Mouse (Mus musculus): ENCODE data around the gene Ntrk1. TPM values are rescaled to one million over a fixed set of nuclear protein-coding genes. Genes with fewer than 3 reads are reported as not detected.
A peak's percentile ranks its signal among the peaks of the same experiment; 100 is the strongest.

The Ntrk1 gene
- total RNA-seq, 2 experiments from 2014 or later: 0.35 to 0.95 TPM

DNA sequence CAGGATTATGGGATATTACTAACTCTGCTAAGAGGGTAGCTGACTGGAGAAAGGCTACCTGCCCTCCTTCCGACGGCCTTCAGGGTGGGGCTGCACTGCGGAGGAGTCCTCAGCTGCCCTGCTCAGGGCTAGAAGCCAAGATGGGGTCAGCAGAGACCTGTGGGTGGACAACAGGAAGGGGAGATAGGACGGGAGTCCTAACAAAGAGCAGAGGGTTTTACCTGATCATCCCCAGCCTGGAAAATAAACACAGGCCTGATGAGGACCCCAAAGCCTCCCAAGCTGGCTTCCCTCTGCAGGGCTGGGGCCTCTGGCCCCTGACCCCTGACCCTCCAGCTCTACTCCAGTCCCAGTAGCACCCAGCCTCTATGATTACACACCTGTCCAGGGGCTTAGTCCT lies 31.8 kb downstream of the Ntrk1 start:
- intact Hi-C loops (cut with DNase I): no loop called here
- DNase-seq (ENCODE audit: low spot score in 2 of 2): no peak

DNA sequence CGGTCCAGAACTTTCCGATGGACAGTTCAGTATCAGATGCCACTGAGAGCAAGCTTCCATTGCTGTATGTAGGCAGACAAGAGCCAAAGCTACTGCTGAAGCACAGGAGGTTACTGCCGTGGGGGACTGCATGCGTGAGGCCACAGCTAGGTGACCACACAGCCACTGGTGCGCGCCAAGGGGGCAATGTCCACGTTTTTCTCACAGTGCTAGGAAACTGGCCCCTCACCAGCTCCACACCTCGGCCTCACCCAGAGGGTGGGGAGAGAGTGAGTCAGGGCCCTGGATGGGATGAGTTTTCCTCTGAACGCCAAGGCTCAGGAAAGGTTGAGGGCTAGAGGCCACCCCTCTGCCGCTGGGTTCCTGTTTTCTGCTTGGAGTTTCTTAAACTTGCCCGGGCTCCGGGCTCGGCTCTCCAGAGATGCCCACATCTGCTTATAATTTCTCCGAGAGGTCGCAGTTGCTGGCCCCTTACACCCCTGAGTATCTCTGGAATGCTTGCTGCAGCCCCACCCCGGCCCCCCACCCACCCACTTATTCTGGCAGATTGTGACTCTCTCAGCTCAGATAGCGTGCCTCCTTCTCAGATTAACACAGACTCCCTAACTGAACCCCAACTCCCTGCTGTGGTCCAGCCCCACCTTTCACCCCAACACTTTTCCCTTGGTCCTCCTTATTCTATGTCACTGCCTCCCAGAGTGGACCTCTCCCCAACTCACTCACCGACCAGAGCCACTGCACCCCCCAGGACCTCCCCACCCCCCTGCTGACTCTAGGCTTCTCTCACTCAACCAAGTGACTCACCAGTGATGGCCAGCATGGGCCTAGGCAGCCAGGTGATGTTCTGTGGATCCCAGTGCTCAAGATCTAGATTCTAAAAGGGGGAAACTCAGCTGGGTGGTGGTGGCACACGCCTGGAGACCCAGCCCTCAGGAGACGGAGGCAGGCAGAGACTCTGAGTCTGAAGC lies 33.3 kb downstream of the Ntrk1 start:
- intact Hi-C loops (cut with DNase I): no loop called here
- DNase-seq (ENCODE audit: low spot score in 2 of 2): no peak

DNA sequence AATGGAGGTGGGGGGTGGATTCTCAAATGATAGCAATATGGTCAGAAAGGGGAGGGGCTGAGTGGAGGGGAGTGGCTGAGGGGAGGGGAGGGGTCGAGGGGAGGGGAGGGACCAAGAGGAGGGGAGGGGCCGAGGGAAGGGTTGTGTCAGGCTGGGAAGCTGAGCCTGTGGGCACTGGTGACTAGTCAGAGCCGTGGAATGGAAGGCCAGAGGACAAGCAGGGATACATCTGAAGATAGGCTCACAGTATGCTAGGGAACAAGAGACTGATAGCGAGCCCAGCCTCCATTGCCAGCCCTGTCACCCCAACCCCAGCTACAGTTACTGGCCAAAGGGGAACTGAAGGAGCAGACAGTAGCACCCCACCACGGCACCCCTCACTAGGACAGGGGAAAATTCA lies 36.3 kb downstream of the Ntrk1 start:
- intact Hi-C loops (cut with DNase I): no loop called here

DNA sequence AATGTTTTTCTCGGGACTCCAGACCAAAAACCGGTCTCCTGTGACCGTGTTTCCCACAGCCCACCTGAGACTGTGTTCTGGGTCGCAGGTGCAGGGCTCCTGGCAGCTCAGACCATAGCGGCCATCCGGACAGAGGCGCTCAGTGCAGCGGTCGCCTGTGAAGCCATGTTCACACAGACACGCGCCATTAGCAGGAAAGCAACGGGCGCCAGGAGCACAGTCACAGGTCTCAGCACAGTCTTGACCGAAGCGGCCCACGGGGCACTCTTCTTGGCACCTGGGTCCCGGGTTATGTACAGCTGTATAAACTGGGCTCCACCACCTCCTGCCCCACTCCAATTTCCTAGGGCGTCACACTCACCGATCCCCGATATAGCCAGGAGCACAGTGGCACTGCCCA lies 38.5 kb downstream of the Ntrk1 start:
- intact Hi-C loops (cut with DNase I): no loop called here
- no peak for DNase-seq (ENCODE audit: low spot score in 2 of 2)

More for the DNA sequence above, 36.3 kb downstream of the Ntrk1 start:
- no peak for DNase-seq (ENCODE audit: low spot score in 2 of 2)

DNA sequence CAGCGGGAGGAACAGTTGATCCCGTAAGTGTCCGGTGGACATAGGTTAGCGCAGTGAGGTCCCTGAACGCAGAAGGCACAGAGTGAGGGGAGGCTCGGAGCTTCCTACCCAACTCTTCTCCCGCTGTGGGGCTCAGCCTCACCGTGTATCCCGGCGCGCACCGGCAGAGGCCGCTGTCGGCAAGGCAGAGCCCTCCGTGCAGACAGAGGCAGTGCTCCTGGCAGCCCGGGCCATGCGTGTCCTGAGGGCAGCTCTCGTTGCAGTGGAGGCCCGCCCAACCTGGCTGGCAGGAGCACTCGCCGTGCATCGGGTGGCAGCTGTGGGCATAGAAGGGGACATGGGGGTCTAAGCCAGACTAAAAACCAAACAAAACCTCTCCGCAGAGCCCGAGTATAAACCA lies 39.0 kb downstream of the Ntrk1 start:
- peak; percentile 78 to 80 for DNase-seq (ENCODE audit: low spot score in 2 of 2)
- intact Hi-C loops (cut with DNase I): no loop called here

DNA sequence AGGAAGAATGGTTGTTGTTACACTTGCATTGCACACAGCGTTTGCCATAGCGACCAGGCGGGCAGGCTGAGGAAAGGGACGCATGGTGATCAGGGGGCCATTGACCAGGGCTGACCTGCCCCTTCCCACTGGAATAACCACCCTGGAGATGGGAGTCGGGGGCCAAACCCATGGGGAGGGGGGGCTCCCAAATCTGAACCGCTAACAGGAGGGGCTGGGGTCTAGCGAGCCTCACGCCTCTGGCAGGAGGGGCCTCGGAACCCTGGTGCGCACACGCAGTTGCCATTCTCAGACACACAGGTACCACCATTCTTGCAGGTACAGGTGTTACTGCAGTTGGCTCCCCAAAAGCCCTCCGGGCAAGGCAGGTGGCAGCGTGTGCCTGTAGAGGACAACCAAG lies 41.1 kb downstream of the Ntrk1 start:
- intact Hi-C loops (cut with DNase I): no loop called here
- no peak for DNase-seq (ENCODE audit: low spot score in 2 of 2)

DNA sequence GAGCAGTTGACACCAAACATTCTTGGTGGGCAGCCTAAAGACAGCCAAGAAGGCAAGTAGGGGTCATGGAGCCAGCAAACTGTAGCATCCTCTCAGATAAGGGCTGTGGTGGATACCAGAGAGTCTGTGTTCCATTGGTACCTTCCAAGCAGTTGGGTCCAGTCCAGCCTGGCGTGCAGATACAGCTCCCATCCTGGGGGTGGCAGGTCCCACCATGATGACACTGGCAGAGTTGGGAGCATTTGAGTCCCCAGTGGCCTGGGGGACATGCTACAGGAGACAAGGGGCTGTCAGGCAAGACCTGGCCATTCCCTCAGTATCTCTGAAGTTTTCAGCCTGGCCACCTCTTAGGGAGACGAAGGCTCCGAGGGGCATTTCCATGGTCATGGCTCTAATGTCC lies 42.4 kb downstream of the Ntrk1 start:
- no peak for DNase-seq (ENCODE audit: low spot score in 2 of 2)

DNA sequence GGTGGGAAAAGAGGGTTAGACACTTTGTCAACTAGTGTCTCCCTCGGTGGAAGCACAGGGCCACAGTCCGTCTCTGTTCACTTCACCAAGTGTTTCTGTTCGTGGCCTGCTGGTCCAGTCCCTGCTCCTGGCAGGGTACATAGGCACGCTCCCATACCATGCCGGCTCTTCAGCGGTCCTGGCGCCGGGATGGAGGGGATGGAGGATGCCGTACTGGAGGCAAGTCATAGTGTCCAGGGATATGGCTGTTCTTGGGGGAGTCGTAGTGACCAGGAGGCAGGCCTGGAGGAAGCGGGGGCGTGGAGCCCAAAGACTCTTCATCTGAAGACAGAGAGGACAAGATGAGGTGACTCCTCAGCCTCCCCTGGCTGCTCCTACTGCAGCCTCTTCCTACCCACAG lies 45.0 kb downstream of the Ntrk1 start:
- DNase-seq (ENCODE audit: low spot score in 2 of 2): no peak
- intact Hi-C loops (cut with DNase I): no loop called here

More for the DNA sequence above, 42.4 kb downstream of the Ntrk1 start:
- intact Hi-C loops (cut with DNase I): no loop called here

DNA sequence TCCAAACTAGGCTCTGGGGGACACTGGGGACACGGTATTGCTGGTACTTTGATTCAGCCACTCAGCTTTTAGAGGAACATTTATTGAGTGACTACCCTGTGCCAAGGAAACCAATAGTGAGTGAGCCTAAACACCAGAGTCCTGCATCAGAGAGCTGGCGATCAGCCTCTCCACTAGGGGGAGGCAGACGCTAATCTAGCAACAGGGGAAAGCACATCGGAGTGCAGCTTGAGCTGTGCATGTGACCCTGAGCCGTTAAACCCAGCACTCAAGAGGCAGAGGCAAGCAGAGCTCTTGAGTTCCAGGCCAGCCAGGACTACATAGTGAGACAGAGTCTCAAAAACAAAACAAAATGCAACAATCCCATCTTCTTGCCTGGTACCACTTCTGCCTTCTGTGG lies 45.9 kb downstream of the Ntrk1 start:
- intact Hi-C loops (cut with DNase I): no loop called here
- peak; percentile 27 to 48 for DNase-seq (ENCODE audit: low spot score in 2 of 2)

DNA sequence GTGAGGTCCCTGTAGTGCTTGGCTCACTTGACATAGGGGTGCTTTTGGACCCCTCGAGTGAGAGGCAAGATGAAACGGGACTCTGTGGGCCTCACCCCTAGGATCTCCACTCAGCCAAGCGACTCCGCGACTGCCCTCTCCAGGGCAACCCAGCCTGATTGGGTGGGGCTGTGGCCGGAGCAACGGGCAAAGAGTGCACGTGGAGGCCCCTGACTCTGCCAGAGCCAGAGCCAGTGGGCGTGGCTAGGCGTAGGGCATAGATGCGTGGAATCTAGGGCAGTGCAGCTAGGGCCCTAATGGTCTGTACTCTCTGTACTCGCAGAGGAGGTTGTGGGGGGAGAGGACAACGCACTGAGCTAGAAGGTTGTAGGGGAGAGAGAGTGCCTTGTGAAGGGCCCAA lies 46.5 kb downstream of the Ntrk1 start, which contains the start of gene Lrrc71:
Lrrc71 (minus strand) TSS at position 195 of the 400 bp plus-strand sequence.
- intact Hi-C loops (cut with DNase I): no loop called here

DNA sequence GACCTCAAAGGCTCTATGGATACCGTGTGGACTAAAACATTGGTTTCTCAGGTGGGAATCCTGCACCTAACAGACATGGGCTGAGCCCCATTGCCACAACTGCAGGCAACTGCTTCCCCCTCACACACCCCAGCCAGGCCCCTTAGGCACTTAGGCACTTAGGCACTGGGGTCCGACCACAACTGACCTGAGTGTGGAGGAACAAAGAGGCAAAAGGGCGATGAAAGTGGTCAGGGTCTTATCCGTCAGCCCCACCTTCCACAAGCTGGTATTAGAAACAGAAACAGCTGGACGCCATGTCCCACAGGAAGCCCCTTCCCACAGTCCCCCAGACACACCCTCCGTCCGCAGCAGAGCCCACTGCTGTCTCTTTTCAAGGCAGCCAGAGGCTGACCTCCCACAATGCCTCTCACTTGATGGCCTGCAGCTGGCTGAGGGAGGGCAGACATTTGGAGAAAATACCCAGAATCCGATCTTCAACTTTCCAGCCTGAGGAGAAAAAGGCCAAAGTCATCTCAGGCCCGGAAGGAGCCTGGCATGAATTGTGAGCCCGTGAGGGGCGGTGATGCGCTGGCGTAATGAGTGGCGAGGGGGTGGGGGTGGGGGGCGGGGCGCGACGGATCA lies 49.8 kb downstream of the Ntrk1 start:
- intact Hi-C loops (cut with DNase I): no loop called here
- no peak for DNase-seq (ENCODE audit: low spot score in 2 of 2)

More for the DNA sequence above, 46.5 kb downstream of the Ntrk1 start, which contains the start of gene Lrrc71:
- no peak for DNase-seq (ENCODE audit: low spot score in 2 of 2)

DNA sequence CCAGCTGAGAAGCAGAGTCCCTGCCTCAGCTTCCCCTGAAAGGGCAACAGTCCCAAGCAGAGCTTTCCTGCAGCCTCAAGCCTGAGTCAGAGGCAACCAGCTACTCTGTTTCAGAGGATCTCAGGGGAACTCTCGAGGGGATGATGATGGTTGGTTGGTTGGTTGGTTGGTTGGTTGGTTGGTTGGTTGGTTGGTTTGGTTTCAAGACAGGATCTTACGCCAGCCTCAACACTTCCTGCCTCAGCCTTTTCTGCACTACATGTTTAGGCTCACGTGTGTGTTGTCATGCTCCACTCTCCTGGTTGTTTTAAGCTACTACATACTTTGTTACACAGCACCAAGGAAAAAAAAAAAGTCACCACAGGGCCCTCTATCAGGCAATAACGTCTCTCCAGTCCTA lies 51.0 kb downstream of the Ntrk1 start:
- intact Hi-C loops (cut with DNase I): no loop called here

DNA sequence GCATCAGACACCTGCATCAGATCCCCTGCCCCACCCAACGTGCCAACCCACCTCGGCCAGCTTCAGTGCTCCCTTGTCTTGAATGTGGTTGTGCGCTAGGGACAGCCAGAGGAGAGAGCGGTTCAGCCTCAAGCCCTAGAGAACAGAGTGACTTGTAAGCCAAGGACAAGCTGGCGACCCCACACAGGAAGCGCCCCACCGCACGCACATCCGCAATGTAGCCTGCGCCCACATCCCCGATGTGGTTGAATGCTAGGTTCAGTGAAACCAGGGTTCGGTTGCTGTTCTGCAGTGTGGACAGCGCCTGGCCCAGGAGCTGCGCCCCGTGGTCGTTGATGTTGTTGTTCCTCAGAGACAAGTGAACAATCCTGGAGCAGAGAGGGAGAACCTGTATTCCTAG lies 52.2 kb downstream of the Ntrk1 start:
- intact Hi-C loops (cut with DNase I): no loop called here
- no peak for DNase-seq (ENCODE audit: low spot score in 2 of 2)

More for the DNA sequence above, 51.0 kb downstream of the Ntrk1 start:
- no peak for DNase-seq (ENCODE audit: low spot score in 2 of 2)

DNA sequence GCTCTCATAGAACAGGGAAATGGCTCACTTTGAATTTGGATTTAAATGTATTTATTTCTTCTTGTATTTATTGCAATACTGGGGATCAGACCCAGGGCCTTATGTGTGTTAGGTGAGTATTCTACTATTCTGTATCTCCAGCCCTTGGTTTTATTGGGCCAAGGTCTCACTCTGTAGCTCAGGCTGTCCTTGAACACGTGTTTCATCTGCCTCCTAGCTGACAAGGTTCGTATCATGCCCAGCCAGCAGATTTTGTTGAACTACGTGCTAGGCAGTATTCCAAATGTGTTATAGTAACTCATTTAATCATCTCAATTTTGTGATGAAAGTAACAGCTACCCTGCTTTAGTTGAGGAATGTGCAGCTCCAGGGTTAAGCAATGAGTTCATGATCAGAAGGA lies 52.9 kb downstream of the Ntrk1 start:
- intact Hi-C loops (cut with DNase I): no loop called here
- no peak for DNase-seq (ENCODE audit: low spot score in 2 of 2)

DNA sequence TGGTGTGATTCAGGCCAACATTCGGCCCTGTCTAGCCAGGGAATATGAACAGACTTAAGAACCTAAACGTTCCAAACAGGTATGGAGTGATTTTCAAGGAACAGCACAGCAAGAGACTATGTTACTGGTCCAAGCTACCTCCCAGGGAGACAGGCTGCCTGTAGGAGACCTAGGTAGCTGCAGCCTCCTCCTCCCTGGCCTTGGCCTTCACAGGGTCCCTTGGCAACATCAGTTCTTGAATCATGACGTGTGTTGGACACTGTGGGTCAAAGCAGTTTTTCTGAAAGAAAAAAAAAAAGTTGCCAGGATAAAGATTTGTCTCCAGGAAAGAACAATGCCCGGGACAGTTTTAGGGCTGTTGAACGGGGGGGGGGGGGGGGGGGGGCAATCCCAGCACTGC lies 56.1 kb downstream of the Ntrk1 start:
- intact Hi-C loops (cut with DNase I): no loop called here
- DNase-seq (ENCODE audit: low spot score in 2 of 2): no peak

DNA sequence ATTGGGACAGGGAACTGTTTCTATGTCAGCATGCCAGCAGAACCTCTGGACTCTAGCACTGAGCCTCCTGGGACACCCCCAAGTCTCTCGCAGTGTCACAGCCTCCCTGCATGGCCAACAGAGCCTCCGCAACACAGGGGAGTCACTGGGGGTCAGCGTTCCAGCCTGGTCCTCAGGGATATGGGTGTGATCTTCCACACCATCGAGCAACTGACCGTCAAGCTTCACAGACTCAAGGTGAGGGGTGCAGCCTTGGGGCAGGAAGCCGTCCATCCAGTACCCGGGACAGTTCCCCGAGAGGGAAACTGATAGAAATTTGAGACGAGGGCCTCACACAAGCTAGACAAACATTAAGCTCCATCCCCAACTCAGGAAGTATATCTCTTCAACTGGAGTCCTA lies 59.6 kb downstream of the Ntrk1 start:
- no peak for DNase-seq (ENCODE audit: low spot score in 2 of 2)
- intact Hi-C loops (cut with DNase I): no loop called here

DNA sequence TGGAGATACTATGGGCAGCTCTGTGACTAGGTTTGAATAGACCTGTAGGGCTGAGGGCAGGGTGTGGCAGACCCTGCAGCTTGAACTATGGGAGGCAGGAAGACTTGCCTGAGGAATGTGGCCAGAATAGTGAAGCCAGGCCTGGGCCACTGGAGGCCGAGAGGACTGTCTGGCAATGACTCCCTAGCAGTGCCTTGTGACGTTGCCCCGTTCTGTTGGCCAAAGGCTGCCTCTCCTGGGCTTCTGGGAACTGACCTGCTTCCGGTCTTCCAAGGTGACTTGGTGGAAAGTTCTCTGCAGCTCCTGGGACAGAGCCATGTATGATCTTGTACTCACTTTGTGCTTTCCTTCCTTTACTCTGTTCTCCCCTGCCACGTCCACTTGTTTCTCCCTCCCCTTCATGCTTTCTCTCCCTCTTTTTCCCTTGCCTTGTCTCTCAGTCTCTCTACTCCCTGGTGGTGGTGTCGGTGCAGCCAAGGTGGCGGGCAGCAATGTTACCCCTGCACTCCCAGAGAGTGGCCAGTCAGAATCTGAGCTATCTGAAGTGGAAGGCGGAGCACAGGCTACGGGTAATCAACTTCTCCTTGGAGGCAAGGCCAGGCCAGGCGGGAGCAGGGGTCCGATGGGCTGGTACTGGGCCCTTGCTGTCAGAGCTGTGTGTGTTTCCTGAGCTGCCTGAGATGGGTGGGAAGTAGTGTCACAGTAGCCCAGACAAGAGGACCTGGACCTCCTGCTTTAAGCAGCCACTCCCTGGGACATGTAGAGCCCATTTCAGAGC lies 60.8 kb downstream of the Ntrk1 start:
- DNase-seq (ENCODE audit: low spot score in 2 of 2): no peak
- intact Hi-C loops (cut with DNase I): no loop called here

DNA sequence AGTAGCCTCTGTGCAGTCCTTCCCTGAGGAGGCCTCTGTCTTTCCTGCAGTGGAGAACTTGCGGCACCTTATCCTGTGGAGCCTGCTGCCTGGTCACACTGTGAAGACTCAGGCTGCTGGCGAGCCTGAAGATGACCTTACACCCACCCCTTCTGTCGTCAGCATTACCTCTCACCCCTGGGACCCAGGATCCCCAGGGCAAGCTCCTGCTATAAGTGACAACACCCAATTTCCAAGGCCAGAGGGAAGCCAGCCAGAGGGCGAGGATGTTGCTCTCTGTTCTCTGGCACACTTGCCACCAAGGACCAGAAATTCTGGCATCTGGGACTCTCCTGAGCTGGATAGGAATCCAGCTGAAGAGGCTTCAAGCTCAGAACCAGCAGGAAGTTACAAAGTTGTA lies 61.9 kb downstream of the Ntrk1 start:
- intact Hi-C loops (cut with DNase I): no loop called here
- no peak for DNase-seq (ENCODE audit: low spot score in 2 of 2)

DNA sequence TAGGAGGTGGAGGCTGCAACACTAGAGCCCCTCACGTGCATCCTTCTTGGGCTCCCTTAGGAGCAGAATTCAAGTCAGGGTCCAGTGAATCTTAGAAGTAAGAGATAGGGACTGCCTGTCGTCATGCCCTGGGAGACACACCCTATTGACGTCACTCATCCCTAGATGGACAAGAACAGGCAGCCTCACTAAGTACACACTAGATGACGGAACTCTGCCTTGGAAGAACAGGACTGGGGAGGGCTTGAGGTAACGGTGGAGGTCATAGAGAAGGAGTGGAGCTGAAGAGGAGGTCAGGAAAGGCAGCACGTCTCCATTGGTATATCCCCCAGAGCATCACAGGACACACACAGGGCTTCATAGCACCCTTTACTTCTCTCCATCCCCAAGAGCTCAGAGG lies 66.3 kb downstream of the Ntrk1 start:
- DNase-seq (ENCODE audit: low spot score in 2 of 2): no peak
- intact Hi-C loops (cut with DNase I): no loop called here

Measured in left cerebral cortex, postnatal 36 days (tissue).